Mouse (Mus musculus) intestine, postnatal 0 days (tissue): Measurements from ENCODE around the gene Aldh3b3. TPM values are rescaled to one million over a fixed set of nuclear protein-coding genes. Genes with fewer than 3 reads are reported as not detected.

Experiments
- ATAC-seq: fragments of 200-750 bp; cut with Nextera tagmentation; 2 replicates; pipeline ENCODE4 v1.8.0; 2017; ENCODE audit warnings: mild to moderate bottlenecking, moderate TSS enrichment, moderate library complexity
- H3K27ac ChIP-seq: fragments of 300-500 bp; sonication (generic); 2 replicates; pipeline ENCODE4 v1.5.1; 2014; ENCODE audit warnings: mild to moderate bottlenecking, low read depth, low read length, moderate library complexity
- H3K27me3 ChIP-seq: fragments of 300-500 bp; sonication (generic); replicated peaks from 2 replicates; pipeline ENCODE4 v1.6.1; 2014; ENCODE audit warnings: low read length, mixed read lengths; ENCODE audit not compliant: control insufficient read depth, insufficient read depth
- H3K36me3 ChIP-seq: fragments of 300-500 bp; sonication (generic); 2 replicates; pipeline ENCODE4 v1.6.1; 2014; ENCODE audit warnings: mild to moderate bottlenecking, moderate library complexity; ENCODE audit not compliant: control insufficient read depth, insufficient read depth
- H3K4me1 ChIP-seq: fragments of 300-500 bp; sonication (generic); replicated peaks from 2 replicates; pipeline ENCODE4 v1.6.1; 2014; ENCODE audit warnings: antibody characterized with exemption, low read length, mixed read lengths; ENCODE audit not compliant: control insufficient read depth, insufficient read depth
- H3K4me2 ChIP-seq: fragments of 300-500 bp; sonication (generic); replicated peaks from 2 replicates; pipeline ENCODE4 v1.6.1; 2014; ENCODE audit warnings: low read depth, mild to moderate bottlenecking, moderate library complexity
- H3K4me3 ChIP-seq: fragments of 300-500 bp; sonication (generic); 2 replicates; pipeline ENCODE4 v1.5.1; 2014; ENCODE audit warnings: low read depth, low read length
- H3K9ac ChIP-seq: fragments of 300-500 bp; sonication (generic); 2 replicates; pipeline ENCODE4 v1.6.1; 2014; ENCODE audit warnings: mild to moderate bottlenecking, low read depth, low read length
- H3K9me3 ChIP-seq: fragments of 300-500 bp; sonication (generic); 2 replicates; pipeline ENCODE4 v1.6.1; 2016; ENCODE audit warnings: mixed run types; ENCODE audit not compliant: control insufficient read depth
- CTCF ChIP-seq: sonication (generic); IDR thresholded peaks from 2 replicates; pipeline ENCODE4 v1.5.1; 2016; ENCODE audit warnings: low read depth, mild to moderate bottlenecking, control low read depth, antibody characterized with exemption, moderate library complexity
- WGBS: fragments of 180-500 bp; shearing (Covaris S2); extraction: QIAGEN DNeasy Blood & Tissue Kit; methylation state at CpG from one replicate; pipeline ENCODE4 v1.1.7; 2014; 5-methylcytosine and 5-hydroxymethylcytosine counted together
- polyA plus RNA-seq: library from polyadenylated mRNA; unstranded; fragments of >200 nt; fragmentation: Nextera tagmentation; extraction: Ambion mirVana; gene quantifications from 2 replicates; pipeline ENCODE4 v1.2.1, GENCODE M21; 2015

Aldh3b3 gene
- polyA plus RNA-seq, 1 experiment from 2014 or later, result not detected

DNA sequence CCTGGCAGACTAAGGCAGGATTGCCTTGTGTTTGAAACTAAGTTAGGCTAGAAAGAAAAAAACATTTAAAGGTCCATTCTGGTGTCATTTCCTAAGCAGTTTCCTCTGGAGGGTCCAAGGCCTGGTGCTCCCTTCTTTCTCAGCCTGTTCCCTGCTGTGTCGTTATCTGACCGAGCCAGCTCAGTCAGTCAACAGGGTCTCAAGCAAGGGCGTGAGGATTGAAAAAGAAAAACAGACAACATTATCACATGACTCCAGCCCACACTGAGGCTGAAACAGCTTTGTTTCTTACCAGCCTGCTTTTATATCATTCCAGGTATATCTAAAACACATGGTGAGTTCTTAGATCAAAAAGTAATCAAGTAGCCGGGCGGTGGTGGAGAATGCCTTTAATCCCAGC, 57.2 kb downstream of the Aldh3b3 start:
- TF ChIP-seq CTCF, result no peak
- no peak overlapping the region for H3K4me2 ChIP-seq
- H3K27me3 ChIP-seq, result no peaks in the 10 kb centered on the region
- H3K9me3 ChIP-seq, result no peaks in the 10 kb centered on the region
- no peaks in the 10 kb centered on the region for H3K36me3 ChIP-seq
- H3K9ac ChIP-seq, result no peak overlapping the region
- ATAC-seq, result no peak
- no peaks in the 10 kb centered on the region for H3K4me1 ChIP-seq
- H3K4me3 ChIP-seq, result no peak overlapping the region
- no peak overlapping the region for H3K27ac ChIP-seq
- WGBS, result 69% methylated on average over 5 of the region's 5 CpGs

DNA sequence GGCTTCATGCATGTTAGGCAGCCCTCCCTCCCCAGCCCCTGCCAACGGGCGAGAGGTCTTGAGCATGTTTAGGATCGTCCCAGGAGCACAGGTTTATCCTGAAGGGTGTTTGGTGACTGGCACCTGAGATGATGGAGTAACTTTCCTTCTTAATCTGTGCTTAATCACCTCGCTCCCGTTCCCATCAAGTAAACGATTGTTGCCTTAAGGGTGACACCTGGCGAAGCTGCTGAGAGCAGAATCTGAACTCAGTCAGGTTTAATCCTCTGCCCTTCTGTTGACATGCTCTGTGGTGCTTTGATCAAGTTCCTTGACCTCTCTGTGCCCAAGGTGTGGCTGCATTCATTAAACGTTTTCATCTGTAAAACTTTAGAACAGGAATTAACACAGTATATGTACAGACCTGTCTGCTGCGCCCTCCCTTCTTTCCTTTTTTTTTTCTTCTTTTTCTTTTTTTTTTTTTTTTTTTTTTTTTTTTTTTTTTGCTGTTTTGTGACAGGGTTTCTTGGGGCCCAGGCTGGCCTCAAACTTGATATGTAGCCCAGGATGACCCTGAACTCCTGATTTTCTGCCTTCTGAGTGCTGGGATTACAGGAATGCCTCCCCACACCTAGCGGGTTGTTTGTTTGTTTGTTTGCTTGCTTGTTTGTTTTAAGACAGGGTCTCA, 59.6 kb downstream of the Aldh3b3 start:
- H3K27ac ChIP-seq, result no peak overlapping the region
- 62% methylated on average over 10 of the region's 10 CpGs for WGBS
- H3K27me3 ChIP-seq, result no peaks in the 10 kb centered on the region
- TF ChIP-seq CTCF, result no peak
- ATAC-seq, result no peak
- H3K4me3 ChIP-seq, result no peak overlapping the region
- H3K4me2 ChIP-seq, result no peak overlapping the region
- H3K4me1 ChIP-seq, result no peaks in the 10 kb centered on the region
- no peak overlapping the region for H3K9ac ChIP-seq
- no peaks in the 10 kb centered on the region for H3K9me3 ChIP-seq
- H3K36me3 ChIP-seq, result no peaks in the 10 kb centered on the region

DNA sequence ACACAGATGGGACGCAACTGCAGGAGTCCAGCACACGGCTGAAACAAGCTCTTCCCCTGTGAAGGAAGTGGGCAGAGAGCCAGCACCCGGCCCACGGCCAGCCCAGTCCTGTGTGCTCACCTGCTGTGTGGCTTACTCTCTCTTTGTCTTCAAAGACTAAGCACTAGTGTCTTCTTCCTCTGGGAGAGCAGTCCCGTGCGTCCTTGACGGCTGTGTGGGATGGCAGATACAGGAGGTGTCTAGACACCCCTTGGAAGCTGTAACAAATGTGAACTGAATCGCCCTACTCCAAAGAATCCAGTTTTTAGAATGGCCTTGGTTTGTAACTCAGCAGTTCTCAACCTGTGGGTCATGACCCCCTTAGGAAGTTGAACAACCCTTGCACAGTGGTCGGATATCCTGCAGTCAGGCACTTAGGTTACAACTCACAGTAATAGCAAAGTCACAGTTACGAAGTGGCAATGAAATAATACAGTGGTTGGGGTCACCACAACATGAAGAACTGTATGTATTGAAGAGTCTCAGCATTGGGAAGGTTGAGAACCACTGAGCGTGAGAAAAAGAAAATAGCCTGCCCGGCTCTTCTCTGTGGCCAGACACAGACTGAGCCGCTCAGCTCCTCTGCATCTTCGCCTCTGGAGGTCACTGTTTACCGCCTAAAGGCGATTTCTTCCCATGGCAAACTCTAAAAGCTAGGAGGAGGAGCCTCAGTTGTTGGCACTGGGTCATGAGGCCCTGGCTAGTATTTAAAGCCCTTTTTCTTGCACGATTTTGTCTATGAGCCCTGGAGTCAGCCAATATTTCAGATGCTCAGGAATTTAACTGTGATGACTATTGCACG, 60.5 kb downstream of the Aldh3b3 start:
- Histone ChIP-seq H3K27me3 (no peaks in the 10 kb centered on the region), H3K36me3 (no peaks in the 10 kb centered on the region), H3K9me3 (no peaks in the 10 kb centered on the region), H3K4me1 (no peaks in the 10 kb centered on the region), H3K27ac (no peak overlapping the region), H3K4me2 (no peak overlapping the region), H3K4me3 (no peak overlapping the region), H3K9ac (no peak overlapping the region)
- 27% methylated on average over 18 of the region's 18 CpGs for WGBS
- peak; percentile 90 for TF ChIP-seq CTCF
- peak; percentile 82 for ATAC-seq

Other genes with a start within 250 kb of the Aldh3b3 start
- 10.4 and 11.0 TPM in 2 replicates for gene Kmt5b, start 191.2 kb upstream of the Aldh3b3 start, polyA plus RNA-seq
- gene Chka, start 106.9 kb upstream of the Aldh3b3 start, polyA plus RNA-seq, result 113 and 155 TPM in 2 replicates
- gene Tcirg1, start 51.5 kb upstream of the Aldh3b3 start, polyA plus RNA-seq, result 76.2 and 83.0 TPM in 2 replicates
- 303 and 317 TPM in 2 replicates for gene Ndufs8, start 45.9 kb upstream of the Aldh3b3 start, polyA plus RNA-seq
- gene Aldh3b1, start 28.8 kb upstream of the Aldh3b3 start, polyA plus RNA-seq, result 16.1 and 17.4 TPM in 2 replicates
- 28.3 and 29.2 TPM in 2 replicates for gene Unc93b1, start 23.5 kb upstream of the Aldh3b3 start, polyA plus RNA-seq
- gene Aldh3b2, start 13.7 kb downstream of the Aldh3b3 start, polyA plus RNA-seq, result 0.17 and 0.51 TPM in 2 replicates
- gene Acy3, start 27.9 kb downstream of the Aldh3b3 start, polyA plus RNA-seq, result 32.3 and 34.5 TPM in 2 replicates
- gene Tbx10, start 34.1 kb downstream of the Aldh3b3 start, polyA plus RNA-seq, result 0.59 and 0.61 TPM in 2 replicates
- gene Nudt8, start 41.9 kb downstream of the Aldh3b3 start, polyA plus RNA-seq, result 31.7 and 32.9 TPM in 2 replicates
- 0.42 and 0.44 TPM in 2 replicates for gene Gm49405, start 42.0 kb downstream of the Aldh3b3 start, polyA plus RNA-seq
- 0.64 and 0.89 TPM in 2 replicates for gene Doc2g, start 44.7 kb downstream of the Aldh3b3 start, polyA plus RNA-seq
- 244 and 255 TPM in 2 replicates for gene Ndufv1, start 54.2 kb downstream of the Aldh3b3 start, polyA plus RNA-seq
- 746 and 756 TPM in 2 replicates for gene Gstp1, start 79.3 kb downstream of the Aldh3b3 start, polyA plus RNA-seq
- 151 and 182 TPM in 2 replicates for gene Gstp2, start 87.4 kb downstream of the Aldh3b3 start, polyA plus RNA-seq
- 68.7 and 72.6 TPM in 2 replicates for gene Gstp3, start 100.9 kb downstream of the Aldh3b3 start, polyA plus RNA-seq
- gene Cabp2, start 122.9 kb downstream of the Aldh3b3 start, polyA plus RNA-seq, result not detected in 2 replicates
- gene Cdk2ap2, start 138.5 kb downstream of the Aldh3b3 start, polyA plus RNA-seq, result 97.1 and 108 TPM in 2 replicates
- gene Pitpnm1, start 141.4 kb downstream of the Aldh3b3 start, polyA plus RNA-seq, result 13.7 and 16.3 TPM in 2 replicates
- gene Aip, start 167.2 kb downstream of the Aldh3b3 start, polyA plus RNA-seq, result 42.0 and 42.3 TPM in 2 replicates
- gene Gpr152, start 181.1 kb downstream of the Aldh3b3 start, polyA plus RNA-seq, result not detected in 2 replicates
- gene Cabp4, start 185.4 kb downstream of the Aldh3b3 start, polyA plus RNA-seq, result 0.33 TPM in 2 replicates
- gene Coro1b, start 190.0 kb downstream of the Aldh3b3 start, polyA plus RNA-seq, result 237 and 239 TPM in 2 replicates
- 2.7 and 3.4 TPM in 2 replicates for gene Ptprcap, start 195.0 kb downstream of the Aldh3b3 start, polyA plus RNA-seq
- gene Rps6kb2, start 204.7 kb downstream of the Aldh3b3 start, polyA plus RNA-seq, result 33.9 and 35.1 TPM in 2 replicates
- gene Carns1, start 216.8 kb downstream of the Aldh3b3 start, polyA plus RNA-seq, result 0.90 TPM in 2 replicates
- 2.0 and 2.3 TPM in 2 replicates for gene Tbc1d10c, start 232.6 kb downstream of the Aldh3b3 start, polyA plus RNA-seq
- gene Ppp1ca, start 233.4 kb downstream of the Aldh3b3 start, polyA plus RNA-seq, result 370 and 382 TPM in 2 replicates
- gene Rad9a, start 243.0 kb downstream of the Aldh3b3 start, polyA plus RNA-seq, result 12.3 and 13.5 TPM in 2 replicates